Mouse (Mus musculus) midbrain, embryonic 14.5 days (tissue): ENCODE measurements around the gene Syngr4. TPM values are rescaled to one million over a fixed set of nuclear protein-coding genes. Genes with fewer than 3 reads are reported as not detected.

ENCODE experiments used
- ATAC-seq: fragments of 200-750 bp; cut with Nextera tagmentation; 2 replicates; pipeline ENCODE4 v1.8.0; 2017; ENCODE audit warnings: moderate number of reproducible peaks, moderate library complexity; ENCODE audit not compliant: low FRiP score, low TSS enrichment
- DNase-seq: peaks from one replicate; pipeline ENCODE4 v3.0.0-alpha.2; 2015
- H3K27ac ChIP-seq: fragments of 300-500 bp; sonication (generic); replicated peaks from 2 replicates; pipeline ENCODE4 v1.5.1; 2014; ENCODE audit warnings: mild to moderate bottlenecking, low read depth, low read length, moderate library complexity
- H3K27me3 ChIP-seq: fragments of 300-500 bp; sonication (generic); 2 replicates; pipeline ENCODE4 v1.6.1; 2014; ENCODE audit warnings: low read length, control low read depth, mixed read lengths; ENCODE audit not compliant: control insufficient read depth, insufficient read depth
- H3K36me3 ChIP-seq: fragments of 300-500 bp; sonication (generic); 2 replicates; pipeline ENCODE4 v1.6.1; 2014; ENCODE audit warnings: low read length, control low read depth; ENCODE audit not compliant: control insufficient read depth, insufficient read depth
- H3K4me1 ChIP-seq: fragments of 300-500 bp; sonication (generic); 2 replicates; pipeline ENCODE4 v1.6.1; 2014; ENCODE audit warnings: mild to moderate bottlenecking, antibody characterized with exemption, low read length, control low read depth; ENCODE audit not compliant: control insufficient read depth, insufficient read depth
- H3K4me2 ChIP-seq: fragments of 300-500 bp; sonication (generic); 2 replicates; pipeline ENCODE4 v1.6.1; 2014; ENCODE audit warnings: mild to moderate bottlenecking, low read length, moderate library complexity
- H3K4me3 ChIP-seq: fragments of 300-500 bp; sonication (generic); replicated peaks from 2 replicates; pipeline ENCODE4 v1.5.1; 2014; ENCODE audit warnings: low read depth, low read length
- H3K9ac ChIP-seq: fragments of 300-500 bp; sonication (generic); replicated peaks from 2 replicates; pipeline ENCODE4 v1.6.1; 2014; ENCODE audit warnings: mild to moderate bottlenecking, low read length, moderate library complexity
- H3K9me3 ChIP-seq: fragments of 300-500 bp; sonication (generic); 2 replicates; pipeline ENCODE4 v1.6.1; 2016; ENCODE audit warnings: low read length, control low read depth, mixed read lengths; ENCODE audit not compliant: control insufficient read depth
- WGBS: fragments of 180-500 bp; shearing (Covaris S2); extraction: QIAGEN DNeasy Blood & Tissue Kit; methylation state at CpG from one replicate; pipeline ENCODE4 v1.1.7; 2014; 5-methylcytosine and 5-hydroxymethylcytosine counted together
- polyA plus RNA-seq: library from polyadenylated mRNA; unstranded; fragments of >200 nt; fragmentation: Nextera tagmentation; extraction: Ambion mirVana; gene quantifications from 2 replicates; pipeline ENCODE4 v1.2.1, GENCODE M21; 2014

The Syngr4 gene
- polyA plus RNA-seq, 1 experiment from 2014 or later: not detected

- 39% methylated on average over 13 of the region's 13 CpGs for WGBS
- no peaks in the 10 kb centered on the region for H3K9me3 ChIP-seq
Measured at GRCm38 (mm10) chr7:45917004-45917704, 20.6 kb upstream of the Syngr4 start.

GRCm38 (mm10) chr7:45916056-45917003 is 19.8 kb upstream of the Syngr4 start:
- peak overlapping the region; percentile 53 for H3K4me2 ChIP-seq
- 33% methylated on average over 26 of the region's 26 CpGs for WGBS
- peak overlapping the region; percentile 81 for H3K27ac ChIP-seq
- peaks cover 18% of the 10 kb centered on the region for H3K4me1 ChIP-seq
- H3K9me3 ChIP-seq: no peaks in the 10 kb centered on the region
- ATAC-seq (peak; percentile 84), DNase-seq (peak; percentile 90)
- peak overlapping the region; percentile 26 for H3K4me3 ChIP-seq
- peak overlapping the region; percentile 42 for H3K9ac ChIP-seq
- no peaks in the 10 kb centered on the region for H3K27me3 ChIP-seq
- no peaks in the 10 kb centered on the region; the same call in 1 of the 2 replicates for H3K36me3 ChIP-seq

More at GRCm38 (mm10) chr7:45917004-45917704, 20.6 kb upstream of the Syngr4 start:
- Histone ChIP-seq H3K4me3 (peak overlapping the region; percentile 26), H3K4me1 (peaks cover 18% of the 10 kb centered on the region), H3K27ac (peak overlapping the region; percentile 81), H3K27me3 (no peaks in the 10 kb centered on the region), H3K4me2 (peak overlapping the region; percentile 53), H3K36me3 (no peaks in the 10 kb centered on the region), H3K9ac (peak overlapping the region; percentile 40)
- DNase-seq: no peak
- ATAC-seq: no peak

GRCm38 (mm10) chr7:45915011-45915410 is 18.5 kb upstream of the Syngr4 start:
- H3K4me2 ChIP-seq: no peak overlapping the region
- DNase-seq (no peak), ATAC-seq (no peak)
- H3K4me3 ChIP-seq: no peak overlapping the region
- 86% methylated on average over 5 of the region's 5 CpGs for WGBS
- peaks cover under 1% of the 10 kb centered on the region; the same call in 1 of the 2 replicates for H3K36me3 ChIP-seq
- no peaks in the 10 kb centered on the region for H3K27me3 ChIP-seq
- H3K27ac ChIP-seq: no peak overlapping the region
- no peaks in the 10 kb centered on the region for H3K9me3 ChIP-seq
- no peak overlapping the region for H3K9ac ChIP-seq
- peaks cover 18% of the 10 kb centered on the region for H3K4me1 ChIP-seq

- Histone ChIP-seq H3K4me2 (no peak overlapping the region), H3K9ac (no peak overlapping the region), H3K27me3 (no peaks in the 10 kb centered on the region), H3K36me3 (peaks cover 10% of the 10 kb centered on the region), H3K4me1 (peaks cover 18% of the 10 kb centered on the region), H3K4me3 (no peak overlapping the region), H3K9me3 (no peaks in the 10 kb centered on the region), H3K27ac (no peak overlapping the region)
- DNase-seq: no peak
- 93% methylated on average over 6 of the region's 6 CpGs for WGBS
- no peak for ATAC-seq
Measured at GRCm38 (mm10) chr7:45914067-45914466, 17.6 kb upstream of the Syngr4 start.

GRCm38 (mm10) chr7:45909145-45909544 is 12.6 kb upstream of the Syngr4 start:
- H3K4me1 ChIP-seq: no peaks in the 10 kb centered on the region
- no peak overlapping the region for H3K9ac ChIP-seq
- DNase-seq (no peak), ATAC-seq (no peak)
- WGBS: 91% methylated on average over 16 of the region's 16 CpGs
- H3K4me3 ChIP-seq: no peak overlapping the region
- no peaks in the 10 kb centered on the region for H3K27me3 ChIP-seq
- no peak overlapping the region for H3K27ac ChIP-seq
- H3K4me2 ChIP-seq: no peak overlapping the region
- peaks cover 10% of the 10 kb centered on the region for H3K36me3 ChIP-seq
- H3K9me3 ChIP-seq: no peaks in the 10 kb centered on the region

- Histone ChIP-seq H3K4me3 (no peak overlapping the region), H3K36me3 (peaks cover 10% of the 10 kb centered on the region)
- DNase-seq: no peak
Measured at GRCm38 (mm10) chr7:45908384-45908783, 11.9 kb upstream of the Syngr4 start.

GRCm38 (mm10) chr7:45906622-45907021 is 10.1 kb upstream of the Syngr4 start:
- Histone ChIP-seq H3K4me3 (no peak overlapping the region), H3K36me3 (peaks cover 10% of the 10 kb centered on the region; the same call in 1 of the 2 replicates), H3K27me3 (no peaks in the 10 kb centered on the region), H3K27ac (no peak overlapping the region), H3K4me2 (no peak overlapping the region), H3K9ac (no peak overlapping the region), H3K4me1 (no peaks in the 10 kb centered on the region), H3K9me3 (no peaks in the 10 kb centered on the region)
- 92% methylated on average over 9 of the region's 9 CpGs for WGBS
- no peak for ATAC-seq
- no peak for DNase-seq

More at GRCm38 (mm10) chr7:45908384-45908783, 11.9 kb upstream of the Syngr4 start:
- H3K9ac ChIP-seq: no peak overlapping the region
- H3K9me3 ChIP-seq: no peaks in the 10 kb centered on the region
- no peaks in the 10 kb centered on the region for H3K4me1 ChIP-seq
- no peak for ATAC-seq
- no peak overlapping the region for H3K27ac ChIP-seq
- no peaks in the 10 kb centered on the region for H3K27me3 ChIP-seq
- H3K4me2 ChIP-seq: no peak overlapping the region

- ATAC-seq: no peak
Measured at GRCm38 (mm10) chr7:45902481-45903002, 6.0 kb upstream of the Syngr4 start.

More at GRCm38 (mm10) chr7:45902481-45903002, 6.0 kb upstream of the Syngr4 start:
- H3K9ac ChIP-seq: no peak overlapping the region
- H3K9me3 ChIP-seq: no peaks in the 10 kb centered on the region
- H3K4me1 ChIP-seq: peaks cover 4% of the 10 kb centered on the region
- H3K27ac ChIP-seq: 0 out of 2 replicates have a peak overlapping the region, but pooled peaks have one; percentile 13
- H3K27me3 ChIP-seq: no peaks in the 10 kb centered on the region
- WGBS: 84% methylated on average over 12 of the region's 12 CpGs
- H3K4me3 ChIP-seq: no peak overlapping the region
- no peak for DNase-seq
- H3K4me2 ChIP-seq: no peak overlapping the region
- no peaks in the 10 kb centered on the region for H3K36me3 ChIP-seq
